Mouse (Mus musculus): ENCODE data around the gene Dctn3. TPM values are rescaled to one million over a fixed set of nuclear protein-coding genes. Genes with fewer than 3 reads are reported as not detected.

Gene Dctn3
- polyA plus RNA-seq, 1 experiment from 2014 or later = 320 TPM

DNA sequence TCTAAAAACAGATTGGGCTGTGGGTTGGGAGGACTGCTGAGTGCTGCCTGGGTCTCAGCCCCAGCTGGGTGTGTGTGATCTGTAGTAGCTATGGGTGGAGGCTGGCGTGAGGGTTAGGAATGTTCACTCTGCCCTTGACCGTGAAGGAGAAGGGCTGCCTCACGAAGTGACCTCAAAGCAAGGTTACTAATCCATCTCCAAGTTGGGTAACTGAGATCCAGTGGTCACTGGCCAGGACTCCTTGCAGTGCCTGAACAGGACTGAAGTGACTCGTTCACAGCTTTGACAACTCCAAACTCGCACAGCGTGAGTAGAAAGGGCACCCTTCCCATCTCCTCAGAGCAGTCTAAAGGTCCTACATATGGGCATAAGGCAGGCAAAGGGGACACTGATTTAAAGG lies 44.1 kb downstream of the Dctn3 start:
- H3K4me2 ChIP-seq = no peak overlapping the region
- WGBS = 81% methylated on average over 6 of the region's 6 CpGs
- H3K27ac ChIP-seq (replicated peaks) = peak overlapping the region; percentile 54
- no peak overlapping the region for H3K4me3 ChIP-seq (replicated peaks)
- H3K4me1 ChIP-seq = peaks cover 70% of the 10 kb centered on the region
- ATAC-seq (ENCODE audit: low FRiP score) = no peak
- no peak overlapping the region for H3K9ac ChIP-seq (replicated peaks)
- H3K36me3 ChIP-seq = no peaks in the 10 kb centered on the region
- no peaks in the 10 kb centered on the region for H3K27me3 ChIP-seq (replicated peaks)
- no peaks in the 10 kb centered on the region for H3K9me3 ChIP-seq (replicated peaks)

DNA sequence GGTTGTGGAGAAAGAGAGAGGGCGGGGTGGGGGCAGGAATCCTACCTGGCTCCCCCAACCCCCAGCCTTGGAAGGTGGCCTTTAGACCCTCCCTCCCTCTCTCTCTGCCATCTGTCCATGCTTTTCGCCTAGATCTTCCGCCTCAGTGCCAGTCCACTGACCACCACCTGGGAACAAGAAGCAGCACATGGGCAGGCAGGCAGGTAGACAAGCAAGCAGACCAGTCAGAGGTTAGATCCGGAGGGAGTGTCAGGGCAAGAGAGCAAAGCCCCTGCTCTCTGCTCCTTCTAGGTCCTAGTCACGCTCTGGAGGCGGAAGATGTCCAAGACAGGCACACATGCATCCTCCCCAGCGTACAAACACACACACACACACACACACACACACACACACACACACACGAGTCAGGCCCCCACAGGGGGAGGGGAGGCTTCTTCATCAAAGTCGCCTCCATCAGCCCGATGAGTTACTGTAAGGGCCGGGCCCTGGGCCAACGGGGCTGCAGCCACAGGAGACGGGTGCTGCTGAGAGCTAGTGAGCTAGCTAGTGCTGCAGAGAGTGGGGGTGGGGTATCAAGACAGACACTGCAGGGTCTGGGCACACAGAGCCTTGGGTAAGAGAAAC lies 45.9 kb downstream of the Dctn3 start:
- H3K9me3 ChIP-seq (replicated peaks) = no peaks in the 10 kb centered on the region
- H3K9ac ChIP-seq (replicated peaks) = no peak overlapping the region
- peaks cover 76% of the 10 kb centered on the region for H3K4me1 ChIP-seq
- H3K27me3 ChIP-seq (replicated peaks) = no peaks in the 10 kb centered on the region
- ATAC-seq (ENCODE audit: low FRiP score) = peak; percentile 69
- H3K4me3 ChIP-seq (replicated peaks) = no peak overlapping the region
- H3K36me3 ChIP-seq = no peaks in the 10 kb centered on the region
- no peak overlapping the region for H3K4me2 ChIP-seq
- 37% methylated on average over 13 of the region's 13 CpGs for WGBS
- H3K27ac ChIP-seq (replicated peaks) = peak overlapping the region; percentile 58; the same call in 1 of the 2 replicates

DNA sequence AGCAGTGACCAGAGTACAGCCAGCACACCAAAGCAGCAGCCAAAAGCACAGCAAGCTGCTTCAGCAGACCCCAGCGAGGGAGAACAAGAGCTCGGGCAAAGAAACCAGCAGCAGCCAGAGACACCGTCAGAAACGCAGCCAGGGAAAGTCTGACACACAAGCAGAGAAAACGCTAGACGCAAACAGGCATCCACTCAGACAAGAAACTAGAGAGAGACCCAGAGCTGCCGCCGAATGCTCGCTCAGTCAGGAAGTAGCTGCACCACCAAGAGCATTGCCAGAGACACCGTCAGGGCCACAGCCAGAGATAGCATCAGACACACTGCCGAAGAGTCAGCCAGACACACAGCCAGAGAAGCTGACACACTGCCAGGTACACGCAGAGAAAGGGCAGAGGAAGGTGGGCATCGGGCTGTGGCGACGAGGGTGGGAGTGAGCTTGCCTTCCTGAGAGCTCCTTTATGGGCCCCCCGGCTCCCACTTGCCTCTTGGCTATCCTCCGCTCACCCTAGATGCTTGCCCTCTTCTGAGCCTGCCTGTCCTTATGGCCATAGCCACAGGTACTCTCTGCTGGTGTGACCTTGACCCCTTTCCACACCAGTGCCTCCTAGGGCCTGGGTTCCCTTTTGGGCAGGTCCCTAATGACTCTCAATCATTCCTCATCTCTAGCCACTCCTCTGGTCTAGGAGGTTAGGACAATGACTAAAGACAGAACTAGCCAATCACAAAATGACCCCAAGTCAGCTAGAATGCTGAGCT lies 46.5 kb downstream of the Dctn3 start:
- Histone ChIP-seq H3K9me3 (replicated peaks) (no peaks in the 10 kb centered on the region), H3K27ac (replicated peaks) (peak overlapping the region; percentile 58), H3K36me3 (no peaks in the 10 kb centered on the region), H3K4me3 (replicated peaks) (no peak overlapping the region), H3K27me3 (replicated peaks) (no peaks in the 10 kb centered on the region), H3K9ac (replicated peaks) (no peak overlapping the region), H3K4me2 (peak overlapping the region; percentile 13; the same call in 1 of the 2 replicates), H3K4me1 (peaks cover 81% of the 10 kb centered on the region)
- ATAC-seq (ENCODE audit: low FRiP score) = no peak
- WGBS = 62% methylated on average over 17 of the region's 17 CpGs

DNA sequence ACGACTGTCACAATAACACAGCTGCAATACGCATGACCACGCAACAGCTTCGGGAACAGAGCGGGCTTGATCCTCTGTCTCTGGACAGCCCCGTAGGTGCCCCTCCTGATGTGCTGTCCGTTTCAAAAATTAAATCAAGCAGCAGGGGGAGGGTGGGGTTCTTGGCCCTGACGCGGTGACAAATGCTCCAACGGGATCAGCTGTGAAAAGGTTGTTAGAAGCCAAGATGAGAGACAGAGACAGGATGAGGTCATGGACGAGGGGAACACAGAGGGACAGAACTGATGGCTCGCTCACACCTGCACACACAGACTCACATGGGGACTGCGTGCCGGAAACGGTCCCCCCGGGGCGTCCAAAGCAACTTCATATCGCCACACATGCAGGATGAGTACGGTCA lies 49.8 kb downstream of the Dctn3 start:
- Histone ChIP-seq H3K4me1 (peaks cover 58% of the 10 kb centered on the region), H3K27ac (replicated peaks) (no peak overlapping the region), H3K27me3 (replicated peaks) (no peaks in the 10 kb centered on the region), H3K9ac (replicated peaks) (no peak overlapping the region), H3K4me3 (replicated peaks) (no peak overlapping the region), H3K4me2 (no peak overlapping the region), H3K9me3 (replicated peaks) (no peaks in the 10 kb centered on the region), H3K36me3 (peaks cover 5% of the 10 kb centered on the region; the same call in 1 of the 2 replicates)
- 43% methylated on average over 19 of the region's 19 CpGs for WGBS
- no peak for ATAC-seq (ENCODE audit: low FRiP score)

DNA sequence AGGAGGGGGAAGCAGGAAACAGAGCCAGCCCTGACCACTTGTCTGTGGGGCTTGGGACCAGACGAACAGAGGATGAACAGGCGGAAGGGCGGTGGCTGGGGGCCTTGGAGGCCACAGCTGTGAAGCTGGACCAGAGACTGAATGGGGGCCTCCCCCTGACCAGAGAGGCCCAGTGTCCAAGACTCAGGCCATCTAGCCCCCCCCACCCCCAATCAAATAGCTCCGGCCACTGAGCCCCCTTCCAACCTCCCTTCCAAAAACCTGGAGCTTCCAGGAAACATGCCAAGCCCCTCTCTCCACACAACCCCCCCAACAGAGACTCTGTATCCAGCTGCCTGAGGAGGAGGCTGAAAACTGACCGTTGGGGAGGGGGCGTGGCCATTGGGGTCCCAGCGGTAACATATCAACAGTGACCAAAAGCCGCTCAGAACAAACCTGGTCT lies 50.4 kb downstream of the Dctn3 start:
- WGBS = 31% methylated on average over 8 of the region's 8 CpGs
- Histone ChIP-seq H3K27me3 (replicated peaks) (no peaks in the 10 kb centered on the region), H3K4me1 (peaks cover 52% of the 10 kb centered on the region), H3K4me3 (replicated peaks) (no peak overlapping the region), H3K27ac (replicated peaks) (no peak overlapping the region), H3K36me3 (peaks cover 5% of the 10 kb centered on the region; the same call in 1 of the 2 replicates), H3K9ac (replicated peaks) (0 out of 2 replicates have a peak overlapping the region, but pooled peaks have one; percentile 14), H3K4me2 (no peak overlapping the region), H3K9me3 (replicated peaks) (no peaks in the 10 kb centered on the region)
- peak; percentile 13; the same call in 1 of the 2 replicates for ATAC-seq (ENCODE audit: low FRiP score)

DNA sequence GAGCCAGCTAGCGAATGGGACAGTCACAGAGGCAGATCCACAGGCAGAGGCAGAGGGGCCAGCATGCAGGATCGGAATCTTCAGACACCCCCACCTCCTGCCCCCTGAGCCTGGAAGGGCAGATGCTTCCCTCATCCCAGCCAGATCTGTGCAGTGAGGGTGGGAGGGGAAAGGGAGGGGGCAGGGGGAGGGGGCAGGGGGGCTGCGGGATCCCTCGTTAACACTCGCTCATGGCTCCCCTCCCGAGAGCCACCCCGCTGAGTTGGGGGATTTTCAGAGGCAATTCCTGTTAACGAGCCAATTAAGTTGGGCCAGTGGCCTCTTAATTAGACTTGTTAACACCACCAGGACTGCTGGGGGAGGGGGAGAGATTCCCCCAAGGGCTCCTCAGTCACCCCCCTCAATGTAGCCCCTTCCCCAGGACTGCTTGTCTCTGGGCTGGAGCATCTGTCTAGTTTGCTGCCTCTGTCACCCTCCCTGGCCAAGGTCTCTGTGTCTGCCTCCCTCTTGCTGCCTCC lies 50.9 kb downstream of the Dctn3 start:
- 11% methylated on average over 8 of the region's 8 CpGs for WGBS
- H3K4me3 ChIP-seq (replicated peaks) = no peak overlapping the region
- H3K4me1 ChIP-seq = peaks cover 47% of the 10 kb centered on the region

DNA sequence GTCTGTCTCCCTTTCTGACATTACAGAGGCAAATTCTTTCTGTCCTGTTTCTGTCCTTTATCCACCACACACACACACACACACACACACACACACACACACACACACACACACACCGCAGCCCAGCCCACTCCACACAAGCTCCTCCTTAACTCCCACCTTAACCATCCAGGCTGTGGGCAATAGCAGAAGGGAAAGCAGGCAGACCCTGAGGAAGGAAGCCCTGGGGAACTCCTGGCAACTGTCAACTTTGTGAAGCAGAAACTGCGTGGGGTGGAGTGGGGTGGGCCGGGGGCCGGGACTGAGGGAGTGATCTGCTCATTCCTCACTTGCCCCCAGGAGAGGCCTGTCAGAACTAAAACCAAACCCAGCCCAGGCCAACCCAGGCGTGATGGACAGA lies 51.5 kb downstream of the Dctn3 start:
- 46% methylated on average over 5 of the region's 5 CpGs for WGBS
- H3K9ac ChIP-seq (replicated peaks) = no peak overlapping the region

More for the DNA sequence above, 50.9 kb downstream of the Dctn3 start:
- Histone ChIP-seq H3K36me3 (peaks cover 5% of the 10 kb centered on the region; the same call in 1 of the 2 replicates), H3K4me2 (no peak overlapping the region), H3K9me3 (replicated peaks) (no peaks in the 10 kb centered on the region), H3K27me3 (replicated peaks) (no peaks in the 10 kb centered on the region), H3K27ac (replicated peaks) (no peak overlapping the region), H3K9ac (replicated peaks) (0 out of 2 replicates have a peak overlapping the region, but pooled peaks have one; percentile 14)
- peak; percentile 21; the same call in 1 of the 2 replicates for ATAC-seq (ENCODE audit: low FRiP score)

DNA sequence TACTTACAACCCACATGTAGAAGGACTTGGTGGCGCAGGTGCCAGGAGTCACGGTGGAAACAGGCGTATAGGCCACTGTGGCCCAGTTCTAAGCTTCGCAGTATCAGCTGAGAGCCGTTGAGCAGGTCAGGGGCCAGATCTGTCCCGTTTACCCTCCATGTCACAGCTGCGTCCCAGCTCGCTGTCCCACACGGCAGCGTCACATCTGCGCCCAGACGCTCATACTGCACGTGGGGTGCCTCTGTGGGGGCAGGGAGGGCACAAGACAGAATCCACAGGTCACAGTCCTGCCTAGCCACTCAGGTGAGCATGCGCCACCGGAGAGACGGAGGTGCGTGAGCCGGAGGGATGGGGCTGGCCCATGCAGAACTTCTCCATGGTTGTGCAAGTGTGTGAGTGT lies 52.1 kb downstream of the Dctn3 start:
- 81% methylated on average over 18 of the region's 18 CpGs for WGBS
- H3K4me2 ChIP-seq = no peak overlapping the region
- no peaks in the 10 kb centered on the region for H3K9me3 ChIP-seq (replicated peaks)
- H3K36me3 ChIP-seq = peaks cover 5% of the 10 kb centered on the region; the same call in 1 of the 2 replicates
- H3K9ac ChIP-seq (replicated peaks) = no peak overlapping the region
- H3K4me3 ChIP-seq (replicated peaks) = no peak overlapping the region
- no peaks in the 10 kb centered on the region for H3K27me3 ChIP-seq (replicated peaks)
- ATAC-seq (ENCODE audit: low FRiP score) = no peak
- H3K27ac ChIP-seq (replicated peaks) = no peak overlapping the region
- peaks cover 35% of the 10 kb centered on the region for H3K4me1 ChIP-seq

More for the DNA sequence above, 51.5 kb downstream of the Dctn3 start:
- ATAC-seq (ENCODE audit: low FRiP score) = no peak
- Histone ChIP-seq H3K4me3 (replicated peaks) (no peak overlapping the region), H3K9me3 (replicated peaks) (no peaks in the 10 kb centered on the region), H3K4me2 (no peak overlapping the region), H3K27me3 (replicated peaks) (no peaks in the 10 kb centered on the region), H3K4me1 (peaks cover 42% of the 10 kb centered on the region), H3K27ac (replicated peaks) (no peak overlapping the region), H3K36me3 (peaks cover 5% of the 10 kb centered on the region; the same call in 1 of the 2 replicates)

DNA sequence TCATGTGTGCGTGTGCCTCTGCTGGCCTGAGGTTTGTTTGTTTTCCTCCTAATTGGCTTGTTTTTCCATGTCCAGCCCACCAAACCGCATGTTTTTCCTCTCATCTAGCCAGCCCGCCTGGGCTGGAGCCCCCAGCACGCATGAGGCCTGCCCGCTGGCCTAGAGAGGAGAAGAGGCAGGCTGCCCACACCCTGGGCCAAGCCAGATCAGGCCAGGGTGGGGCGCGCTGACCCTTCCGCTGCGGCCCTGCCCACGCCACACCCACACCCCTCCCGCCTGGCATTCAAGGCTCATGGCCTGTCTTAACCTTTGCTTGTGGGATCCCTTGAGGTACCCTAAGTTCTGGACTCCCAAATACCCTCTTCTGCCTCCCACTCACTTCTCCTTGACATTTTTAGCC lies 56.3 kb downstream of the Dctn3 start:
- Histone ChIP-seq H3K4me2 (no peak overlapping the region), H3K27ac (replicated peaks) (no peak overlapping the region), H3K27me3 (replicated peaks) (no peaks in the 10 kb centered on the region), H3K36me3 (peaks cover 5% of the 10 kb centered on the region; the same call in 1 of the 2 replicates), H3K9me3 (replicated peaks) (no peaks in the 10 kb centered on the region), H3K4me3 (replicated peaks) (no peak overlapping the region), H3K9ac (replicated peaks) (no peak overlapping the region), H3K4me1 (peaks cover 28% of the 10 kb centered on the region)
- ATAC-seq (ENCODE audit: low FRiP score) = no peak
- WGBS = 84% methylated on average over 11 of the region's 11 CpGs

DNA sequence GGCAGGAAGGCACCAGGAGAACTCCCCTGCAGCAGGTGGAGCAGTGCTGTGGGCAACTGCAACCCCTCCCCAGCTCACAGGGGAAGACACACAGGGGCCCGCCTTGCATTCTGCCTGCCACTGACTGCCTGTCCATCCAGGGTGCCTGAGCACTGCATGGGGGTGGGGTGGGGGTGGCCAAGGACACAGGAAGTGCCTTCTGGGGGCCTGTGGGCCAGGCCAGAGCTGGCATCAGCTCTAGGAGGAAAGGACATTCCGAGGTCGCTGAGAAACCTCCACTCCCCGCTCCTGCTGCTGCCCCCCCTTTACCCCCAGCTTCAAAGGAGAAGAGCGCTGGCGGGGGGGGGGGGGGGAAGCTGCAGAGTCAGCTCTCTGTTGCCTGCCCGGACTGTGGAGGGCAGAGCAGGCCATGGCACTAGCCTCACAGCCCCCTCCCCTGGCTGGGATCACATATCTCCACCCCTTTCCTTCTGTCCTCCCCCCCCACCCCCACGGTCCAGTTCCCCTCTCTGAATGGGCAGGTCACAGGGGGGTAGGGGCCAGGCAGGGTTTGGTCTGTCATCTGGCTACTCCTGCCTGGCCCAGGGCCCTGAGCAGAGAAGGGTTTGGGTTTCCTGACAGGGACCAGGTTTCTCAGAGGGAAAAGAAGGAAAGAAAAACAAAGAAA lies 57.8 kb downstream of the Dctn3 start:
- 0 out of 2 replicates have a peak overlapping the region, but pooled peaks have one; percentile 17 for H3K9ac ChIP-seq (replicated peaks)
- WGBS = 18% methylated on average over 7 of the region's 8 CpGs
- no peaks in the 10 kb centered on the region for H3K36me3 ChIP-seq
- 0 out of 2 replicates have a peak, but pooled peaks have one; percentile 11 for ATAC-seq (ENCODE audit: low FRiP score)
- no peaks in the 10 kb centered on the region for H3K9me3 ChIP-seq (replicated peaks)
- H3K4me3 ChIP-seq (replicated peaks) = no peak overlapping the region
- peaks cover 35% of the 10 kb centered on the region for H3K4me1 ChIP-seq
- no peaks in the 10 kb centered on the region for H3K27me3 ChIP-seq (replicated peaks)
- no peak overlapping the region for H3K27ac ChIP-seq (replicated peaks)
- no peak overlapping the region for H3K4me2 ChIP-seq
